Mouse (Mus musculus): ENCODE data around the gene Pard3b. TPM values are rescaled to one million over a fixed set of nuclear protein-coding genes. Genes with fewer than 3 reads are reported as not detected.

Pard3b gene
- polyA plus RNA-seq, 1 experiment = not detected

DNA sequence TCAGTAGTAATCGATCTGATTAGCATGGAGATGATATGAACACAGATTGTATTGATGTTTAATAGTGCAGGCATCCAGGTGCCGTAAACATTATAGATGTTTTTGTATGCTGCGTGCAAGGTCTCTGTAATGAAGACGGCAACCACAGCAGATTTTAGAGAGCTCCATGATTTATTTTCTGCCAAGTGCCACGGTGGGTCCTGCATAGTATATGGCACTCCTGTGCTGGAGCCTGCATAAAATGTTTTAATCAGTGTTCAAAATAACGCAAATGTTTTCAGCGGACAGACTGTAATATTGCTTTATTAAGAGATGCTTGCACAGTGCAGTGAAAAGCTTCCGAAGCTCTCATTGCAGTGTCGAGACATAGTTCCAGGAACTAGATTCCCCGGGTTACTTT is 301.3 kb downstream of the Pard3b start:
- no peak for TF ChIP-seq GATA1 (IDR thresholded peaks at IDR 0.05; ENCODE audit: low read length)

DNA sequence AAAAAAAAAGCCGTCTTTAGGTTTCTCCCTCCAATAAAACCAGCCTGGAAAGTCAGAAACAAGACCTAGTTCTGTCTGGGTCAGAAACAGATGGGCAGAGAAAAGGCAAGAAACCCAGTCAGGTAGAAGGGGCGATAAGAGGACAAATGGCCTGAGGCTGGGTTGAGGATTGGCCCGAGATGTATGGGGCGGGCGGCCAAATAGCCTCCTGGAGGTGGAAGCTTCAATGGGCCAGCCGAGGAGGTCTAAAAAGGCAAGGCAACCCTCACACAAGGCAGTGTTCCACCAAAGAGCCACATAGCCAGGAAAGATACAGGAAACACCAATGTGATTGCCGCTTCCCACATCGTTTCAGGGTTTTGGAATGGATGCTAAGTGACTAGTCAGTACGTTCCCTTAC is 322.9 kb downstream of the Pard3b start:
- no peak for TF ChIP-seq GATA1 (IDR thresholded peaks at IDR 0.05; ENCODE audit: low read length)

DNA sequence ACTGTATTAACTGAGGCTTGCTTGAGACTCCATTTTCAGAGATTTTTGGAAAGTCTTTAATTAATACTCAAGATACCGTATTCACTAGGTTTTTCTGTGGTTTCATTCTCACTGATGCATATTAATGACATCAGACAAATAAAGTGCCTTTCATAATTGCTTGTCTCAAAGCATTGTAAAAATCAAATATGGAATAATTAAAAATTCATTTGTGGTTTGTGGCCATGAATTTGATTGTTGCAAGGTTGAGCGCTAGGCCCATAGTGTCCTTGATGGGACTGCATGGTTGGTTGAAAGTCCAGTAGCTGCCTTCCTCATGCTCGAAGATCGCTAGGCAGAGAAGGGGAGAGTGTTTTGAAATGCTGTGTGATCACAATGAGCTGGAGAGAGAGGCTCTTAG is 323.9 kb downstream of the Pard3b start:
- TF ChIP-seq GATA1 (IDR thresholded peaks at IDR 0.05; ENCODE audit: low read length) = no peak

DNA sequence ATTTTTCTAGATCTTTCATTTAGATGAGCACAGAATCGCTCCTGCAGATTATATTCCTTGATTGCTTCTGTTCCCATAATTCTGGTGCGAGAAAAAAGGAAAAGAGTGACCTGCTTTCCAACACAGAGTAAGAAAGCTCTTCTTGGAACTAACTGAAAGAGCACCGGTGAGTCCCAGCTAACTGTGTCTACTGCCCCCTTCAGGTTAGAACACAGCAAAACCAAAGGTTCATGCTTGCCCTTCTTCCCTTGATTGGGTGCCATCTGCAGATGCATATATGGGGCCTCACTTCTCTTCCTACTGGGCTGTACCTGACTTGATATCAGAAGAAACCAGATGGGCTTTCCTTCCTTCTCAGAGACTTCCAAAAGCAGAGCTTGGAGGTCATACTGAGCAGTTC is 328.5 kb downstream of the Pard3b start:
- TF ChIP-seq GATA1 (IDR thresholded peaks at IDR 0.05; ENCODE audit: low read length) = no peak

DNA sequence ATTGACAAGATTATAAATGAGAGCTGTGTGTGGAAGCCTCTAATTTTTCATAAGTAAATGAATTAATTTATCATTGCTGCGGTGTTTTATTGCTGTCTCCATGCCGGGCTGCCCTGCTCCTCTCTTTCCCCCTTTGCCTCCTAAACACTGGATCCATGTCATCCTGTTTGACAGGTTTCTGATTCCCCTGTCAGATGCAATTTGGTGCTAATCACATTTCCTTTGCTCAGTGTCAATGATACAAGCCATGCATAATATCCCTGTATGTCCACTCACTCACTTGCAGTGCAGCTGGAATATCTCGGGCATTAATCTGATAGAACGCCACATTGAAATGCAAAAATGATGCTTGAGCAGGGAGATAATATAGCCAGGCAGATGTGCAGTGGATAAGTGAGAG is 329.2 kb downstream of the Pard3b start:
- TF ChIP-seq GATA1 (IDR thresholded peaks at IDR 0.05; ENCODE audit: low read length) = no peak

DNA sequence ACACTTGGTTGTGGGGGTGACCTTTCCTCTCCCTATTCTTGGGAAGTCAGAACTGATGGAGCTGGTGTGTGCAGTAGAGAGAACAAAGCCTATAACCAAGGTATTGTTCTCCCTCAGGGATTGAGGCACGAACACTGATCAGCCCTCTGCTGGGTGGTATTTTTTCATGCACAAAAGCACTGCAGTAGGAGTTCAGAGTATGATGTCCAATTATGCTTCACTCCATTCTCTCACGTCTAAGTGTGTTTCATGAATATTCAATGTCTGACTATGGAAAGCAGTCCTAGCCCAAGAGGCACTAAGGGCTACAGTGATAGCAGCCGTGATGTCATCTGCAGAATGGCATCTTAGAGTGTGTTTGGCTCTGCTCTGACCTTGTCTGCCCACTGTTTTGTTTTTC is 359.1 kb downstream of the Pard3b start:
- TF ChIP-seq GATA1 (IDR thresholded peaks at IDR 0.05; ENCODE audit: low read length) = no peak

DNA sequence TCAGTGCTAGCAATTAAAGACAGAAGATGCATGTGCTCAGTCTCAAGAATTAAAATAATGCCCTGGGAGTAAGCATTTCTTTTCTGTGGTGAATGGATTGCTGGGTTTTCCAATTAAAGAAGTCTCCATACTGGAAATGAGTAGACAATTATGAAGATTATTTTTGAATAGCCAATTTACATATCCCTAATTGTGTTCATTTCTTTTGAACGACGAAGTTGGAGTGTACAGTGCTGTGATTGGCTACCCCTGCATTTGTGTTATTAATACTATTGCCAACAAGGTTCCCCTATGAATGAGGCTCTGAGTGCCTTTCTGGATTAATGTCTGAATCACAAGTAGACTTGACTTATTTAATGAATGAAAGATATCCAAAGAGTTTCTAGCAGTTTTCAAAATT is 370.2 kb downstream of the Pard3b start:
- no peak for TF ChIP-seq GATA1 (IDR thresholded peaks at IDR 0.05; ENCODE audit: low read length)

DNA sequence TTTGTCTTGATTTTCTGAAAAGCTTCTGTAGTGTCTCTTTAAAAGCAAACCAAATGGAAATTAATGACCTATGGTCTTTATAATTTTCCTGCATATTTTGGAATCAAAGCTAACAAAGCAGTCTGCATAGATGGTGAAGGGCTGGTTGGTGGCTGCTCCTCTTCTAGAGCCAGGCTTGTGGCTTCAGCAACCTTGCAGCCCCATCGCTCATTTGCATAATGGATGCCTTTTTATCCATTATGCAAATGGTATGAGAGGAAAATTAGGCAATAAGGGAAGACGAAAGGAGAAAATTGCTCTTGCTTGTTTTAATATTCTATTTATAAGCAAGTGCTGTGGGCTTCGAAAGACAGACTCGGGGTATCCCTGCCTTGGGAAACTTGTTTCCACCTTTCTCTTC is 373.1 kb downstream of the Pard3b start:
- no peak for TF ChIP-seq GATA1 (IDR thresholded peaks at IDR 0.05; ENCODE audit: low read length)

DNA sequence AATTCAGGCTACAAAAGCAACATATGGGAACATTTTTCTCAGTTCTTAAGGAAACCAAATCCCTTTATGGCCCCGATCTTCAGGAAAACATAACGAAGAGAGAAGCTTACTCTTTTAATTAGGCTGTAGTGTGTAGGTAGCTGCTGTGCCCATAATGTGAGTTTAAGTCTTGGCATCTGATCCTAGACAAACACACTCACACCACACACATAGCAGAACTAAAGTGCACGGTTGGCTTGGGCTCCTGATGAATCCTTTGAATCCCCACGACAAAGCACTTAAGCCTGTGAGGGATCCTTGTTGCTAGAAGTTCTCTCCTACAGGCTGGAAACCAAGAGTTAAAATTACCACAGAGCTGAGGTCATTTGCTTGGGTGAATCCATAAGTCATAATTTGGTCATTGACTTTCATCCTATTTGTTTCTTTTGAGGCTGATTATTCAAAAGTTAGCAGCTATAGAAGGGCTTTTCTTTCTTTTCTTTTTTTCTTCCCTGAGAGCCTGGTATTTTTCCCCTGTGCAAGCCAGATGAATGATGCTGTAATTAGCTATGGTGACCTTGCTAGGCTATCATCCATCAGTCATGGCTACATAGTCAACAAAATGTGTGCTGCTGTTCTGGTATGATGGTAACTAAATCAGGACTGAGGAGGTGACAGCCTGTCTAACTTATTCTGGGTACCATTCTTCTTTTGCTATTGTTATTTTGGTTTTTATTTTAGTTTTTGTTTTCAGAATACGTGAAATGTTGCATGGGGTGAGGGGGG is 378.1 kb downstream of the Pard3b start:
- no peak for TF ChIP-seq GATA1 (IDR thresholded peaks at IDR 0.05; ENCODE audit: low read length)

DNA sequence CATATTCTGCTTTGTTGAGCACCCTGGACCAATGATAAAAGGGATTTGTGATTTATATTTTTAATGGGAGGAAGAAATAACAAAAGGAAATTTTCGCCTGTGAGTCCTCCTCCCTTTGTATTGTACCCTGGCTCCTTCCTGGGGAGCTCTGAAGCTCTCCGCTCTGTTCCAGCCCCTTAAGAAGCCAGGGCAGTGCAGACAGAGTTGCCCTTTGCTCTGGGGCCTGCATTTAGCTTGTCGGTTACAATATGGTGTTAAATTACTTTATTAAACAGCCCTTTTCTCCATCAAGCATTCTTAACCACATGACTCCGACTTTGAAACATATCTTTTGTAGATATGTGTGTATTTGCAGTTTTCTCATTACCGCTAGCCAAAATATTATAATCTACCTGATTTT is 379.7 kb downstream of the Pard3b start:
- TF ChIP-seq GATA1 (IDR thresholded peaks at IDR 0.05; ENCODE audit: low read length) = no peak

DNA sequence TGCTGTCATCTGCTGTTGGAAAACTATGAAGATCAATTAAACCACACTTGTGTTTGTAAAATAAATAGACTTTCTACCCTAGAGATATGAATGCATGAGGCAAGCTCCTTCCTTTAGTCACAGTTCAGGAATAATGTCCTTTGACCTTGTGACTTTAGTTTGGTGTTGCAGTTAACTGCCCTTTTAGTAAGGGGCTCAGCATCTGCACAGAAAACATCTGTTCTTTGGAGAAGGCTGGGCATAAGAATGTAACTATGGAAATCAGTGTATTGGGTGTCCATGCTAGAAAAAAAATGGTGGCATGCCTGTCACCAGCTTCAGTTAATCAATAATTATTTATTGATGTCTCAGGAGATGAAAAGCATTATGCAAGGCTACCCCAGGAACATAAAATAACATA is 381.1 kb downstream of the Pard3b start:
- TF ChIP-seq GATA1 (IDR thresholded peaks at IDR 0.05; ENCODE audit: low read length) = no peak

DNA sequence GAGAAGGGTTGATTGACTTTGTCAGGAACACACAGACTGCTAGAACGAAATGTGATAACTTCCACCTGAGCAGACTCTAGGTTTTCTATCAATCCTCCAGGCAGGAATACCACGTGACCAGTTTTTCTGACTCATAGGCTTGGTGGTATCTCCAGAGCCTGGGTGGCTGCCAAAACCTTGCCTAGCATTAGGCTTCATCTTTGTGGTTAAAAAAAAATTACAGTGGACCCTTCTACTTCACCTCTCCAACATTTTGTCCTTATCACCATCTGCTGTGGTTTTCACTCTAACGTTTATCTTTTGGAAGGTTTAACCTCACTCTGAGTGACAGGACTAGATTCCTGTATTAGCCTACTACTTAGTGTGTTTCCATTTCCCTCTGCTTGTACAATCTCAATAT is 403.1 kb downstream of the Pard3b start:
- TF ChIP-seq GATA1 (IDR thresholded peaks at IDR 0.05; ENCODE audit: low read length) = no peak

DNA sequence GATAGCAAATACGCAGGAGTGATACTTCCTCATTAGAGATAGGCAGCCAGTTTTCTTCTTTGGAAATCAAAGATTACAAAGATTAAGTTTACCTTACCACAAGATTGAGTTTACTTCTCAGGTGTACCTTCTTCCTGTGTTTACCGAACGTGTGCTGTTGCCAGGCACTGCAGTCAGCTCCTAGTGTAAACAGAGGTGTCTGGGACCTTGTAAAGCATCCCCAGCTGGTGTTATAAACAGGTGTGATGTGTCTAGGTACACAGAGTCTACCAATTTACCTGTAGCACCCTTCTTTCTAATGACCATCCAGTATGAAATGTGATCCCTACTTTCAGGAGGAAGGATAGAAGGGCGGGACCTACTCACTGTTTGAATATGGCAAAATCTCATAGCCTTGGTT is 410.0 kb downstream of the Pard3b start:
- no peak for TF ChIP-seq GATA1 (IDR thresholded peaks at IDR 0.05; ENCODE audit: low read length)

DNA sequence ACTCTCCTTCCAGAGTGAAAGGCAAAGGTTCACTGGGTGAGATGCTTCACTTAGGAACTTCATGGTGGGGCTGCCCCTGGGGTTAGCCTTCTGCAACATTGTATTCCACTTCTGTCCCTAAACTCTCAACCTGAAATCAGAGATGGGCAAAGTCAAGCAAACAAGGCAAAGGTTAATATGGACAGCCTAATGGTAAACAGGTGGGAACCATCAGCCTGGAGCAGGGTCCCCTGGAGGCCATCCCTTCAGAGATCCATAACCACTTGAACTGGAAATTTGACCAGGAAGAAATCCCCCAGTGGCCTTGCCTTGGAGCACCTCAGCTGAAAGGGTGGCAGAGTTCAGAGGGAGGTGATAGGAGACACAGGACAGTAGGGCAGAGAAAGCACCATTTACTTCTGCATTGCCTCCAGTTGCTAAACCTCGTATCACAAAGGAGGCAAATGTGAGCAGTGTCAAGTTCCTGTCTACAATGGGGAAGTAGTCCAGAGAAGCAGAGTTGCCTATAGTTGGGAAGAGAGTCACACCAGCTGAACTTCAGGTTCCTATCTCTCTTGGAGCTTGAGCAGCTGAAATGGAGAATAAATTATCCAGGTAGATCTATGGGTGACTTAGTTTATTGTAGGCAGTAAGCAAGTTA is 412.7 kb downstream of the Pard3b start:
- no peak for TF ChIP-seq GATA1 (IDR thresholded peaks at IDR 0.05; ENCODE audit: low read length)

DNA sequence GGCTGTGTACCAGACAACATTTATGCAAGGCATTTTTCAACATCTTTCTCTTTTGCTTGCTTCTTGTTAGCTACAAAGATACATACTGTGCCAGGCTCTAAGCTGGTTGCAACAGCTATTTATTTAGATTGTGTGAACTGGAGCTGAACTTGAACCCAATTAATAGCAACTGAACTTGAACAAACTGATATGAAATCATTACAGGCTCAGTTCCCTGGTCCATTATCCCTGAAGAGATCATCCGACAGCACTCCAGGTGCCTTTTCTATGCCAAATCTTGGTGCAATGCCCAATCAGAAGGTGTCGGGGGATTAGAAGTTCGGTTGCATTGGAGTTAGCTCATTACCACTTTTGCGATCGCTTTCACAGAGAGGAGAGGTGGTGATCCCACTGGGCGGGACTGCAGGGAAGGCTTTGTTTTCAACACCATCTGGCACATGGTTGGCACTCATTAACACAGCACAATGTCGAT is 414.6 kb downstream of the Pard3b start:
- no peak for TF ChIP-seq GATA1 (IDR thresholded peaks at IDR 0.05; ENCODE audit: low read length)

DNA sequence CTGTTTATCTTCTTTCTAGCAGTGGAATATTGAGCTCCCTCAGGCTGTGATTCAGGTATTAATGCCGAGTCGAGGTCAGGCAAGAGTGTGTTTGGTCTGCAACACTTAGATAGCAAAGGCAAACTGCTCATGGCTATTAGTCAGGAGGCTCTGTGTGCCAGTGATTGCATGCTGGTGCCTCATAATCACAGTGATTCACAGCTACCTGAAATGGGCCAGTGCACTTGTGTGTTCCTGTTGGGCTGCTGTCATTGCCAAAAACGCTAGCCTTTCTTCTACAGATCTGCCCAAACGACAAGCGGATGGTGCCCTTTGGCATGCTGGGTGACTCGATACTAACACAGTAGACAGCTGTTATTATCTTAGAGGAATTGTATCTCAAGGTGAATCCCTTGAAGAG is 416.7 kb downstream of the Pard3b start:
- no peak for TF ChIP-seq GATA1 (IDR thresholded peaks at IDR 0.05; ENCODE audit: low read length)

DNA sequence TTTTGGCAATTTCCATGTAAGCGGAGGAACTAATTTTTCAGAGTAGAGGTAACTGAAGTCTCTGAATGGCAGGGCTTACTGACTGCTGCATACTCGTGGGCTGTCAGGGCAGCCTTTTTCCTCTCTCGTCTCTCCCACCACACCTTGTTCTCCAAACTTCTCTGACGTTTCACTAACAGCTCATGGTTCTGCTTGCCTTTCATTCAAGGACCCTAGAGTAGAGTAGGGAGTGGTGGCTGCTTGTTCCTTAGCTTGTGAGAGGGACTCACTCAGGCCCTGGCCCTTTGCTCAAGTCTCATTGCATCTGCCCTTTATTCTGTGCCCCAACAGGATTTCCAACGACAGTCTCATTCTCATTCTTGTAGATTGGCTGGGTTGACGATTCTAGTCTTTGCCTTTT is 432.0 kb downstream of the Pard3b start:
- TF ChIP-seq GATA1 (IDR thresholded peaks at IDR 0.05; ENCODE audit: low read length) = no peak

Measured in G1E-ER4 (cell line).